Mouse (Mus musculus): ENCODE results near the gene Robo1.

Gene Robo1

GRCm38 (mm10) chr16:73067782-73068181 lies 759.7 kb downstream of the Robo1 start:
- no peak for DNase-seq (ENCODE audit: extremely low spot score, low read depth, low spot score)

GRCm38 (mm10) chr16:73072047-73072446 lies 763.9 kb downstream of the Robo1 start:
- no peak for DNase-seq (ENCODE audit: extremely low spot score, low read depth, low spot score)

- DNase-seq (ENCODE audit: extremely low spot score, low read depth, low spot score) = no peak
Measured at GRCm38 (mm10) chr16:73072883-73073282, 764.8 kb downstream of the Robo1 start.

GRCm38 (mm10) chr16:73082420-73082819 lies 774.3 kb downstream of the Robo1 start:
- no peak for DNase-seq (ENCODE audit: extremely low spot score, low read depth, low spot score)

GRCm38 (mm10) chr16:73083077-73083476 lies 775.0 kb downstream of the Robo1 start:
- DNase-seq (ENCODE audit: extremely low spot score, low read depth, low spot score) = no peak

Data from hindlimb bud, embryonic 11.5 days (tissue).